ENCODE assay signal across 8 mouse cellular contexts in the genomic region with DNA sequence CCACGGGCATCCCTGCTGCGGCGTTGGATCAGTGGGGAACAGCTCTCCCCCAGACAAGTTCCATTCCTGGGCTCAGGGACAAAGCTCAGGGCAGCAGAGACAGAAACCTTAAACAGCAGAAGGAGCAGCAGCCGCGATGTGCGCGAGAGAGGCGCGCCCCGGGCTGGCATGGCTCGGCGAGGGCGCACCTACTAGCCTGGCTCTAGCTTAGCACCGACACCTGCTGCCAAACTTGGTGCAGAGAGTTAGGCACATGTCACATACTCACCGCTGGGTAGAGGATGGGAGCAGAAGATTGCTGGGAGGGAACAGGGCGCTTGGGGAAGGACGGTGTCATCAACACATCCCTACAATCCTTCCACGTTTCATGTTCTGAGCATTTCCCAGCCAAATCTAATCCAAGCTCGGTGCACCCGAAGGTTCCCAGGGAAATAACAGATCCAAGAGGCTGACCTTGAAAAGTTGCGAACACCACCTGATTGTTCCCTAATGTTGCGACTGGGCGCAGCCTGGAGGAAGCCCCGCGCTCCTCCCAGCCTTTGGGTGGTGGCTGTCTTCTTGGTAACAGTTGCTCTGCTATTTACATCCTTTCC. TPM values are rescaled to one million over a fixed set of nuclear protein-coding genes. Genes with fewer than 3 reads are reported as not detected.
DNase-seq lines count a peak whose midpoint lies in the region; ATAC-seq and TF ChIP-seq lines count a peak whose summit lies in the region.

No protein-coding gene starts in this region.

- peak; percentile 18 for DNase-seq in kidney, postnatal 0 days (ENCODE audit: low spot score)
- DNase-seq in kidney, adult 8-10 months: no peak
- DNase-seq in brain, adult 2 months (ENCODE audit: low read depth, low spot score): peak; percentile 47
- DNase-seq in left cerebral cortex, postnatal 14 days (ENCODE audit: low spot score in 2 of 2): peak; percentile 10 to 11
- DNase-seq in neural tube, embryonic 10.5 days (ENCODE audit: extremely low spot score, low spot score): peak; percentile 44
- no peak for DNase-seq in thymus, adult 2 months
- no peak for DNase-seq in Muller cell, postnatal 12 days (ENCODE audit: inconsistent ontology term)

- H3K4me2 ChIP-seq in kidney, postnatal 0 days (ENCODE audit: low read length): peak overlapping the region; percentile 94

- ATAC-seq in kidney, postnatal 0 days (replicated peaks; ENCODE audit: low FRiP score, low read depth): peak; percentile 31; the same call in 1 of the 2 replicates
- peak; percentile 27 for ATAC-seq in frontal cortex, adult (ENCODE audit: low TSS enrichment)

- no peak overlapping the region for H3K27ac ChIP-seq in kidney, postnatal 0 days
- no peak overlapping the region for H3K27ac ChIP-seq in thymus, adult 2 months (ENCODE audit: control insufficient read depth, insufficient read depth, low read length)

- no peaks in the 10 kb centered on the region for H3K9me3 ChIP-seq in kidney, postnatal 0 days (replicated peaks; ENCODE audit: low read length)

- H3K4me1 ChIP-seq in kidney, postnatal 0 days (replicated peaks; ENCODE audit: insufficient read depth, low read length): peaks cover 11% of the 10 kb centered on the region; the same call in 1 of the 2 replicates
- no peaks in the 10 kb centered on the region for H3K4me1 ChIP-seq in thymus, adult 2 months (replicated peaks; ENCODE audit: control insufficient read depth, insufficient read depth, low read length)

- TF ChIP-seq POLR2A in thymus, adult 2 months (IDR thresholded peaks at IDR 0.05; ENCODE audit: control insufficient read depth, extremely low read depth, insufficient read depth, low read length, poor library complexity): no peak

- WGBS in kidney, postnatal 0 days: 3% methylated on average over 25 of the region's 25 CpGs
- WGBS in thymus, adult 2 months: 8% methylated on average over 25 of the region's 25 CpGs

- intact Hi-C loops in left cerebral cortex, postnatal 14 days (cut with DNase I): no loop called here

- no peak for TF ChIP-seq CTCF in kidney, postnatal 0 days (IDR thresholded peaks at IDR 0.05; ENCODE audit: low read depth)
- TF ChIP-seq CTCF in thymus, adult 2 months (IDR thresholded peaks at IDR 0.05; ENCODE audit: borderline replicate concordance, control insufficient read depth, extremely low read depth, insufficient read depth, low read length, poor library complexity): no peak

- no peaks in the 10 kb centered on the region for H3K36me3 ChIP-seq in kidney, postnatal 0 days (ENCODE audit: insufficient read depth, low read length)
- no peaks in the 10 kb centered on the region for H3K36me3 ChIP-seq in thymus, adult 2 months (ENCODE audit: control insufficient read depth, insufficient read depth, low read length)

- H3K9ac ChIP-seq in kidney, postnatal 0 days (ENCODE audit: low read depth, low read length): no peak overlapping the region

- peaks cover 13% of the 10 kb centered on the region for H3K27me3 ChIP-seq in kidney, postnatal 0 days (ENCODE audit: insufficient read depth, low read length)
- no peaks in the 10 kb centered on the region; the same call in 1 of the 2 replicates for H3K27me3 ChIP-seq in thymus, adult 2 months (ENCODE audit: control insufficient read depth, insufficient read depth, low read length)

- H3K4me3 ChIP-seq in kidney, postnatal 0 days (replicated peaks; ENCODE audit: low read depth, low read length): peak overlapping the region; percentile 46
- no peak overlapping the region for H3K4me3 ChIP-seq in thymus, adult 2 months (ENCODE audit: control insufficient read depth, insufficient read depth, low read length)

RNA-seq across cellular contexts. Expression of a gene that starts 1.5 kb away (rescaled TPM):
- polyA plus RNA-seq in kidney, postnatal 0 days (2015; fragmentation: Nextera tagmentation; extraction: Ambion mirVana): 0.18 and 0.22 TPM in 2 replicates
- 10 to 100 TPM in 1 of 2 experiments, 1 to 10 TPM in 1; 7.8 to 13.6 TPM for total RNA-seq in left cerebral cortex, postnatal 14 days (2021)
- 0.03 and 0.05 TPM in 2 replicates for polyA plus RNA-seq in thymus, adult 2 months (2012; rRNA removed)

Comparison
In these comparisons a context has a peak if more than half of its experiments do, and no peak if none do; other contexts are left out.
1. DNase-seq: peak in kidney, postnatal 0 days (single experiment), brain, adult 2 months (single experiment), left cerebral cortex, postnatal 14 days (2 of 2) and neural tube, embryonic 10.5 days (single experiment); none in kidney, adult 8-10 months (0 of 2), thymus, adult 2 months (single experiment) and Muller cell, postnatal 12 days (single experiment).